Mouse (Mus musculus): ENCODE measurements around the gene Bcor.

Gene Bcor

GRCm38 (mm10) chrX:12151996-12152904, 7.9 kb downstream of the Bcor start:
- in situ Hi-C loops (cut with MboI; ENCODE audit: unreplicated experiment in 2 of 2): loop anchor here in 1 of 2 experiments (10.0 kb wide), 1 partner anchor 93 kb away; no protein-coding TSS in a partner anchor

- in situ Hi-C loops (cut with MboI; ENCODE audit: unreplicated experiment in 2 of 2): loop anchor here in 1 of 2 experiments (10.0 kb wide), 1 partner anchor 93 kb away; no protein-coding TSS in a partner anchor
Measured at GRCm38 (mm10) chrX:12151269-12151995, 8.7 kb downstream of the Bcor start.

- in situ Hi-C loops (cut with MboI; ENCODE audit: unreplicated experiment in 2 of 2): loop anchor here in 1 of 2 experiments (10.0 kb wide), 1 partner anchor 94 kb away; no protein-coding TSS in a partner anchor
Measured at GRCm38 (mm10) chrX:12150425-12150824, 9.7 kb downstream of the Bcor start.

- in situ Hi-C loops (cut with MboI; ENCODE audit: unreplicated experiment in 2 of 2): no loop called here
Measured at GRCm38 (mm10) chrX:12146263-12146662, 13.9 kb downstream of the Bcor start.

- in situ Hi-C loops (cut with MboI; ENCODE audit: unreplicated experiment in 2 of 2): no loop called here
Measured at GRCm38 (mm10) chrX:12142832-12143231, 17.3 kb downstream of the Bcor start.

GRCm38 (mm10) chrX:12140086-12140740, 19.9 kb downstream of the Bcor start:
- in situ Hi-C loops (cut with MboI; ENCODE audit: unreplicated experiment in 2 of 2): no loop called here

- in situ Hi-C loops (cut with MboI; ENCODE audit: unreplicated experiment in 2 of 2): loop anchor here (10.0 kb wide), 3 partner anchors 133 to 503 kb away; no protein-coding TSS in a partner anchor
Measured at GRCm38 (mm10) chrX:12138266-12138665, 21.9 kb downstream of the Bcor start.

- in situ Hi-C loops (cut with MboI; ENCODE audit: unreplicated experiment in 2 of 2): loop anchor here (10.0 kb wide), 3 partner anchors 132 to 502 kb away; no protein-coding TSS in a partner anchor
Measured at GRCm38 (mm10) chrX:12137121-12137521, 23.0 kb downstream of the Bcor start.

- in situ Hi-C loops (cut with MboI; ENCODE audit: unreplicated experiment in 2 of 2): loop anchor here (10.0 kb wide), 3 partner anchors 132 to 502 kb away; no protein-coding TSS in a partner anchor
Measured at GRCm38 (mm10) chrX:12136261-12137101, 23.7 kb downstream of the Bcor start.

- in situ Hi-C loops (cut with MboI; ENCODE audit: unreplicated experiment in 2 of 2): loop anchor here (10.0 kb wide), 3 partner anchors 131 to 501 kb away; no protein-coding TSS in a partner anchor
Measured at GRCm38 (mm10) chrX:12135121-12136111, 24.7 kb downstream of the Bcor start.

GRCm38 (mm10) chrX:12134541-12134940, 25.6 kb downstream of the Bcor start:
- in situ Hi-C loops (cut with MboI; ENCODE audit: unreplicated experiment in 2 of 2): loop anchor here (5.0 to 10.0 kb wide), 6 partner anchors 42 to 500 kb away; no protein-coding TSS in a partner anchor

- in situ Hi-C loops (cut with MboI; ENCODE audit: unreplicated experiment in 2 of 2): loop anchor here (5.0 to 10.0 kb wide), 6 partner anchors 42 to 499 kb away; no protein-coding TSS in a partner anchor
Measured at GRCm38 (mm10) chrX:12133836-12134431, 26.2 kb downstream of the Bcor start.

GRCm38 (mm10) chrX:12133178-12133835, 26.8 kb downstream of the Bcor start:
- in situ Hi-C loops (cut with MboI; ENCODE audit: unreplicated experiment in 2 of 2): loop anchor here (5.0 to 10.0 kb wide), 6 partner anchors 41 to 499 kb away; no protein-coding TSS in a partner anchor

GRCm38 (mm10) chrX:12132541-12133177, 27.5 kb downstream of the Bcor start:
- in situ Hi-C loops (cut with MboI; ENCODE audit: unreplicated experiment in 2 of 2): loop anchor here (5.0 to 10.0 kb wide), 6 partner anchors 40 to 498 kb away; no protein-coding TSS in a partner anchor

GRCm38 (mm10) chrX:12129828-12130809, 30.0 kb downstream of the Bcor start:
- in situ Hi-C loops (cut with MboI; ENCODE audit: unreplicated experiment in 2 of 2): loop anchor here (5.0 to 10.0 kb wide), 6 partner anchors 38 to 495 kb away; no protein-coding TSS in a partner anchor

All from v-Abl transformed pro-B cells (cell line).